Mouse (Mus musculus) Patski (cell line): Measurements from ENCODE around the gene Plpp7. TPM values are rescaled to one million over a fixed set of nuclear protein-coding genes. Genes with fewer than 3 reads are reported as not detected.

Experiments used
- ATAC-seq: fragments of 100-300 bp; one replicate; pipeline ENCODE4 v1.8.0; 2021
- CTCF ChIA-PET: fragments of 350-600 bp; sonication (Branson Sonifier 250); formaldehyde crosslinking; loops from one replicate; lab custom pipeline; 2022; ENCODE audit warnings: inconsistent platforms; lab: Charles Lee
- POLR2A ChIA-PET: fragments of 350-600 bp; sonication (Branson Sonifier 250); formaldehyde crosslinking; loops from one replicate; lab custom pipeline; 2022; ENCODE audit warnings: antibody characterized with exemption, inconsistent platforms; lab: Charles Lee
- DNase-seq: peaks from one replicate; pipeline ENCODE4 v3.0.0-alpha.2; 2011; ENCODE audit warnings: low read depth, low spot score
- H3K27me3 ChIP-seq: fragments of 371-371 bp; one replicate; pipeline ENCODE4 v1.5.1; 2021
- CTCF ChIP-seq: fragments of 100-300 bp; IDR thresholded peaks from one replicate; pipeline ENCODE4 v1.5.1; 2021
- in situ Hi-C: fragments of 300-500 bp; cut with MboI; formaldehyde crosslinking; loops from 3 replicates; pipeline ENCODE4 v1.11.1; 2018; ENCODE audit warnings: low pct_unique_long_range_greater_than_20kb, mixed read lengths
- polyA plus RNA-seq: library from polyadenylated mRNA; unstranded; gene quantifications from one replicate; pipeline ENCODE4 v1.2.3, GENCODE M21; 2021

Plpp7 gene
- polyA plus RNA-seq, 1 experiment from 2014 or later, result 0.05 TPM

DNA sequence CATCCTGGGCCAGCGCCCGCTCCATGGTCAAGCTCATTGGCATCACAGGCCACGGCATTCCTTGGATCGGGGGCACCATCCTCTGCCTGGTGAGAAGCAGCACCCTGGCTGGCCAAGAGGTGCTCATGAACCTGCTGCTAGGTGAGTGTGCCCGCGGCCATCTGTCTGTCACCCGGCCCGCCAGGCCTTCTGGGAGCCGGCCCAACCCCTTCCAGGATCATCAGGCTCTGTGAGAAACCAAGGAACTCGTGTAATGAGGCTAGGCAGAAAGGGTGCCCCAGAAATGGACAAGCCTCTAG is 743 bp downstream of the Plpp7 start:
- DNase-seq (no peak), ATAC-seq (no peak)
- in situ Hi-C loops, result no loop called here
- CTCF ChIA-PET, result no interaction called here
- POLR2A ChIA-PET, result no interaction called here
- peaks cover 43% of the 10 kb centered on the region for H3K27me3 ChIP-seq
- no peak for TF ChIP-seq CTCF

DNA sequence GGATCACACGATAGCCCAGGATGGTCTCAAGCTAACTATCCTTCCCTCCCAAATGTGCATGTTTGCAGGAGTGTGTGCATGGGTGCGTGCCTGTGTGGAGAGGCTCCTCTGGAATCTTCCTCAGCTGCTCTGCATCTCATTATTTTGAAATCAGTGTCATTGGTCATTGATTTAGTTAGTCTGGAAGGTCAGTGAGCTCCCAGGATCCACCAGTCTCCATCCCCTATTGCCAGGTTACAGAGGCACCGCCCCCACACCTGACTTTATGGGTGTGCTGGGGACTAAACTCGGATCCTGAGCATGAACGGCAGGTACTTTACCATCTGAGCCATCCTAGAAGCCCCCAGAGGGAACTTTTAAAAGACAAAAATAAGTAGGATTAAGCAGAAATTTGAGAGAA is 7.6 kb downstream of the Plpp7 start:
- ATAC-seq (no peak), DNase-seq (no peak)
- ChIA-PET POLR2A (no interaction called here), CTCF (no interaction called here)
- no peak for TF ChIP-seq CTCF
- in situ Hi-C loops, result no loop called here
- peaks cover 9% of the 10 kb centered on the region for H3K27me3 ChIP-seq

DNA sequence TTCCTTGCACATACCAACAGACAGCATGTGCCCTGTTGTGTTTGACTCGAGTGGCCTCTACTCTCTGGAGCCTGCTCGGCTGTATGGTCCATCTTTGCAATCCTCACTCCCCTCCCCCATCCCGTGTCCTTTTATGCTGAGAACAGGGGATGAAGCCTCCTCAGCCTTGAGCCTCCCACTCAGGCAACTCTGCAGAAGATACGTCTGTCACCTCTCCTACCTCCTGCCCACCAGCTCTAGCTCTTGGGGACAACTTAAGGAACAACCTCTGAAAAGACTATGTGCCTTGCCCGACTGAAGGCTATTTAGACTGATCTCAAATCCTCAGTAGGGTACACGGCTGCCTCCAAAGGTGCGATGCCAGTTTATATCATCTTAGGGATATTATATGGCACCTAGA is 8.2 kb downstream of the Plpp7 start:
- ChIA-PET CTCF (no interaction called here), POLR2A (no interaction called here)
- no peak for TF ChIP-seq CTCF
- in situ Hi-C loops, result no loop called here
- H3K27me3 ChIP-seq, result peaks cover 3% of the 10 kb centered on the region
- ATAC-seq (no peak), DNase-seq (no peak)

DNA sequence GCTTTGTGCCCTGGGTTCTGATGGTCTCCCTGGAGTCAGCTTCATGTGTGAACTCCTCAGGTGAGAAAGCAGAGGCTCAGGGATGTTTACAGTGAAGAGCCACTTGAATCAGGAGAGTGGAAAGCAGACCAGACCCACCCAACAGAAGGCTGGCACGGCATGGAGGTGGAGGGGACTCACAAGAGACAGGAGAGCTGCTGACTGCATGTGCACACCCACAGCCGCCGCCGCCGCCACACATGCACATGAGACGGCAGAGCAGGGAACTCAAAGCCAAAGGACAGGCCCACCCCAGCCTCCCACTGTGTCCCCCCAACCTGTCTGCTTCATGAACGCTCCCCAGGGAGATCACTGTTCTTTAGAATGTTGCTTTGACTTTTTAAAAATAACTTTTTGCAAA is 8.8 kb downstream of the Plpp7 start:
- DNase-seq (no peak), ATAC-seq (no peak)
- no peak for TF ChIP-seq CTCF
- peaks cover 1% of the 10 kb centered on the region for H3K27me3 ChIP-seq
- in situ Hi-C loops, result no loop called here
- ChIA-PET POLR2A (no interaction called here), CTCF (no interaction called here)

DNA sequence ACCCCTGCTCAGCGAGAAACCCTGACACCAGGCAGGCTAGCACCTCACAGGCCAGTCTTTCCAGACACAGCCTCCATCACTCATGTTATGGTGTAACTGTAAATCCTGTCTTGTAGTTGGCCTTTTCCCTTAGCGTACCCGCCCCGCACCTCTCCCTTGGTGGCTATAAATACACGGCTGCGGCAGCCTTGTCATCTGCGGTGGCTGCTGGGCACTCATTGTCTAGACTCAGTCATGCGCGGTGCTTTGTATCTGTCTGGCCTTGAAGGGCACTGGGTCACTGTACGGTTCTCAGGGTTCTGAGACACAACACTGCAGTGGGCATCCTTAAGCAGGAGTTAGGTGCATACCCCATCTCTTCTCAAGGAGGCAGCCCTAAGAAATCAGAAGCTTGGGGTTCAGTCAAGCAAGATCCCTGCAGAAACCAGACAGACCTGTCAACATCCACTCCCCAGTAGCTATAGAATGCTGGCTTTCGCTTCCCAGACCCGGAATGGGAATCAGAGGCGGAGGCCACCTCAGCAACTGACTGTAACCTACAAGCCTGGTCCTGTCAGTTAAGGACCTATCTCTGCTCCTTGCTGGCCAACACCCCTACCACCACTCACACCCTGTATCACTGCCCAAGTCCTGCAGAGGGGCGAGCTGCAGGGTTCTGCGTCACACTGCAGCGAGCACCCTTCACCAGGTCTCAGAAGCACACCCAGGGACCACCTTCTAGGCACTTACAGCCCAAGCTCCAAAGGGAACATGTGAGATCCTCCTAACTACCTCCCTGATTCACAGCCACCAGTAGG is 10.0 kb downstream of the Plpp7 start:
- POLR2A ChIA-PET, result interaction anchor here (0.6 kb wide), 1 partner anchor 60 kb away, joined by 3 read pairs; no protein-coding TSS in a partner anchor
- in situ Hi-C loops, result no loop called here
- peaks cover 7% of the 10 kb centered on the region for H3K27me3 ChIP-seq
- CTCF ChIA-PET, result interaction anchor here (1.3 kb wide), 1 partner anchor 24 kb away, joined by 3 read pairs; no protein-coding TSS in a partner anchor
- no peak for TF ChIP-seq CTCF
- DNase-seq (no peak), ATAC-seq (no peak)

DNA sequence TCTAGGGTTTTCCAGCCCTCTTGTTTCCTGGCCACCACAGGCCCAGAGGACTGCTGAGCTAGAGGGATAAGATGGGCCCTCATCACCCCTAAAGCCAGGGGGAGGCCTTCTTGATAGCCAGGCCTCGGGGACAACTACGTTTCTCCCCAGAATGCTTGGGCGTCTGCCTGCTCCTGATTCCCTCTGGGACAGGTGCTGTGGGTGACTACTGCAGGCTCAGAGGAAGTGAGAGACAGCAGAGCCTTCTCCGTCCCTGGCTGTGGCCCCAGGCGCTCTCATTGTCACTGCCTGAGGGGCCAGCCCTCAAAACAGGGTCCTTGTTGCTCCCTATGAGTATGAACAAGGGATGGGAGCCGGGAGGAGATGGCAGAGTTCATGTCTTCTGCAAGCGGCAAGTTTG is 10.6 kb downstream of the Plpp7 start:
- DNase-seq, result no peak
- peaks cover 7% of the 10 kb centered on the region for H3K27me3 ChIP-seq
- POLR2A ChIA-PET, result no interaction called here
- CTCF ChIA-PET, result interaction anchor here (1.3 kb wide), 1 partner anchor 24 kb away, joined by 3 read pairs; no protein-coding TSS in a partner anchor
- no peak for ATAC-seq
- no peak for TF ChIP-seq CTCF
- in situ Hi-C loops, result no loop called here

DNA sequence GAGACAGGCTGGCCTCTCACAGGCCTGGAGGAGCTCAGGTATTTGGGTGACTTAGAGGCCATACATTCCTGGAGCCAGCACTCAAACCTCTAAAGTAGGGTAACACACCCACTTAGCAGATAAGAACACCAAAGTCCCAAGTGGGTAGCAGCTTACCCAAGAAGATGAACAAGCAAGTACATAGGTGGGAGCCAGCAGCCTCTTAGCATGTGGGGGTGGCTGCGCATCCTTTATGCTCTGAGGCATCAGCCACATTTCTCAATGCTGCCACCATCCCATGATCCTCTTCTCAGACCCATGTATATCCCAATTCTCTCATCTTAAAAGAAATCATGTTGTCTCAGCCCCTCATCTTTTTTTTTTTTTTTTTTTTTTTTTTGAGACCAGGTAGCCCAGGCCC is 15.9 kb downstream of the Plpp7 start:
- peaks cover 15% of the 10 kb centered on the region for H3K27me3 ChIP-seq
- ChIA-PET CTCF (no interaction called here), POLR2A (no interaction called here)
- DNase-seq (no peak), ATAC-seq (no peak)
- in situ Hi-C loops, result no loop called here
- no peak for TF ChIP-seq CTCF

DNA sequence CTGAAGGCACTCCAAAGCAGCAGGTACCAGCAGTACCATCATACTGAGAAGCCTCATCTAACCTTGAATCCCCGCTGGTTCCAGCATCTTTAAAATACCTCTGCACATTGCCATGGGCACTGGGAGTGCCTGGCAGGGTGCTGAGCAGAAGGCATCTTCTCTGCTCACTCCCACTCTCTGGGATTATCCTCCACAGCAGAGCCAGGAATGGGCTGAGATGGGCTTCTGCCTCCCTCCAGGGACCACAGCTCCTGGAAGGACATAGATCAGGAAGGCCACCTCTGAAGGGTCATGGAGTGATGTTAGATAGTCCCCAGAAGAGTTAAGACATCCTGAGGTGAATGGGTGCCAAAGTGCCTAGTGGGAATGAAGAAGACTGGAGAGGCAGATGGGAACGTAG is 17.2 kb downstream of the Plpp7 start:
- TF ChIP-seq CTCF, result no peak
- H3K27me3 ChIP-seq, result peaks cover 15% of the 10 kb centered on the region
- POLR2A ChIA-PET, result no interaction called here
- in situ Hi-C loops, result no loop called here
- CTCF ChIA-PET, result no interaction called here
- no peak for DNase-seq
- ATAC-seq, result no peak

DNA sequence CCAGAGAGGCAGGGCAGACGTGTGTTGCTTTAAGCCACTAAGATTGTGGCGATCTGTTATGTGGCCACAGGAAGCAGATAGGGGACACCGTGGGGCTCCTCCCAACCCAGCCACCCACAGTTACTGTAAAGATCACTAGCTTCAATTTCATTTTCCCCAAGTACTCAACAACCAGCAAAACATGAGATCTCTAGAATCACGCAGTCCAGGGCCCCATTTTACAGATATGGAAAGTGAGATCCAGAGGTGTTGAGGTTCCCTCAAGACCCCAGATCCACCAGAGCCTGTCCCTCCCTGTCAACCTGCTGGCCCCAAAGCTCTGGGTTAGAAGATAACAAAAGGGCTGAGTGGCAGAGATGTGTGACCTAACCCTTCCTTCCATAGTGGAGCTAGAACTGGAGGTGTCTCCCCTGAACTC is 20.5 kb downstream of the Plpp7 start:
- POLR2A ChIA-PET, result interaction anchor here (0.8 to 1.0 kb wide), 2 partner anchors 16 to 323 kb away, joined by 3 read pairs; no protein-coding TSS in a partner anchor
- TF ChIP-seq CTCF, result no peak
- in situ Hi-C loops, result no loop called here
- CTCF ChIA-PET, result no interaction called here
- peaks cover 8% of the 10 kb centered on the region for H3K27me3 ChIP-seq
- DNase-seq (no peak), ATAC-seq (no peak)

DNA sequence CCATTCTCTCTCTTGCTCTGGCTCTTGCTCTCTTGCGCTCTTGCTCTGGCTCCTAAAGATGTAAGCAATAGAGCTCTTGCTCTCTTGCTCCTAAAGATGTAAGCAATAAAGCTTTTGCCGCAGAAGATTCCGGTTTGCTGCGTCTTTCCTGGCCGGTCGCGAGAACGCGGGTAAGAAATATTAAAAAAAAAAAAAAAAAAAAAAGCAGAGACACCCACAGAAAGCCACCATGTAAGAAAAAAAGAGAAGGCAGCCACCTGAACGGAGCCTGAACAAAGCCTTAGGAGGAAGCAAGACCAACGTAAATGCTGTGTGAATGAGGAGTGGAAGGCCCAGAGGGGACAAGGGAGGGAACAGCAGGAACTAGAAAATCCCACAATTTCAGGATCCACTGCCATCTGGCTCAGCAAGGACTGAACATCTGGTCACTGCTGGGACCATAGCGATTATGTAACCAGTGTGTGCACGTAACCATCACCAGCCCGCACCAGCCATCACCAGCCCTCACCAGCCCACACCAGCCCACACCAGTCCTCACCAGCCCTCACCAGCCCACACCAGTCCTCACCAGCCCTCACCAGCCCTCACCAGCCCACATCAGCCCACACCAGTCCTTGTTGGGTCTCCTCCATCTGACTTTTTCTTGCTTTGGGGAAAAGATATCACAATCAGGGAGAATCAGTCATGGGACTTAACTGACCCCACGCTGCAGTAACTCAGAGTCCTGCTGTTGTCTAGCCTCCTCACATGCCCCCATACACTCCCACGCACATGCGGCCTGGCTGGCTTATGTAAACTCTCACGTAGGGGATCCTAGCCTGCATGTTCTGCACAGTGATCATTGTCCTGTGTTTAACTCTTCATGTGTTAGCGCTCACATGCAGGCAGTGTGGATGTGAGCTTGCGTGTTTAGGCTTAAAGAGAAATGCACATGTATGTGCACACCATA is 24.7 kb downstream of the Plpp7 start:
- no peaks in the 10 kb centered on the region for H3K27me3 ChIP-seq
- CTCF ChIA-PET, result interaction anchor here (1.3 kb wide), 1 partner anchor 10 kb away, joined by 5 read pairs; no protein-coding TSS in a partner anchor
- DNase-seq, result no peak
- POLR2A ChIA-PET, result interaction anchor here (0.7 kb wide), 1 partner anchor 23 kb away, joined by 4 read pairs; no protein-coding TSS in a partner anchor
- TF ChIP-seq CTCF, result no peak
- ATAC-seq, result no peak
- in situ Hi-C loops, result no loop called here
